Mouse (Mus musculus) heart, embryonic 14.5 days (tissue): ENCODE results near the gene Oas1e. TPM values are rescaled to one million over a fixed set of nuclear protein-coding genes. Genes with fewer than 3 reads are reported as not detected.
A peak's percentile ranks its signal among the peaks of the same experiment; 100 is the strongest.
"Not testable (repeated sequence)": the region's sequence is repeated elsewhere in the genome, so short reads cannot be mapped to it uniquely, and the experiment has no call there.

Source experiments
- ATAC-seq: fragments of 200-750 bp; cut with Nextera tagmentation; 2 replicates; pipeline ENCODE4 v1.8.0; 2017; ENCODE audit warnings: low read depth, moderate TSS enrichment; ENCODE audit not compliant: insufficient number of reproducible peaks, insufficient read depth, low FRiP score
- H3K27ac ChIP-seq, 2 experiments: fragments of 200-500 bp in 1 of 2; fragments of 300-500 bp in 1 of 2; sonication (generic) in 1 of 2; replicated peaks in 1 of 2; 2 replicates each; pipeline ENCODE4 v1.5.1; 2012 to 2014; ENCODE audit warnings: low read depth in 2 of 2, low read length in 2 of 2, control low read depth in 1 of 2, mild to moderate bottlenecking in 1 of 2, mixed read lengths in 1 of 2; ENCODE audit not compliant: control insufficient read depth in 1 of 2, insufficient read depth in 1 of 2
- H3K27me3 ChIP-seq: fragments of 300-500 bp; sonication (generic); 2 replicates; pipeline ENCODE4 v1.6.1; 2014; ENCODE audit warnings: mild to moderate bottlenecking, low read length, control low read depth; ENCODE audit not compliant: control insufficient read depth, insufficient read depth
- H3K36me3 ChIP-seq: fragments of 300-500 bp; sonication (generic); 2 replicates; pipeline ENCODE4 v1.6.1; 2014; ENCODE audit warnings: mild to moderate bottlenecking, control low read depth, low read length, mixed read lengths; ENCODE audit not compliant: control insufficient read depth, insufficient read depth
- H3K4me1 ChIP-seq, 2 experiments: fragments of 200-500 bp in 1 of 2; fragments of 300-500 bp in 1 of 2; sonication (generic) in 1 of 2; 2 replicates each; pipeline ENCODE4 v1.6.1; 2012 to 2014; ENCODE audit warnings: low read length in 2 of 2, control low read depth in 1 of 2, mixed read lengths in 1 of 2; ENCODE audit not compliant: control insufficient read depth in 2 of 2, insufficient read depth in 2 of 2
- H3K4me2 ChIP-seq: fragments of 300-500 bp; sonication (generic); 2 replicates; pipeline ENCODE4 v1.6.1; 2014; ENCODE audit warnings: mild to moderate bottlenecking, low read length
- H3K4me3 ChIP-seq, 2 experiments: fragments of 200-500 bp in 1 of 2; fragments of 300-500 bp in 1 of 2; sonication (generic) in 1 of 2; 2 replicates each; pipeline ENCODE4 v1.5.1; 2012 to 2014; ENCODE audit warnings: low read length in 2 of 2, mild to moderate bottlenecking in 2 of 2, control low read depth in 1 of 2, low read depth in 1 of 2, moderate library complexity in 1 of 2; ENCODE audit not compliant: control insufficient read depth in 1 of 2, insufficient read depth in 1 of 2
- H3K9ac ChIP-seq: fragments of 300-500 bp; sonication (generic); 2 replicates; pipeline ENCODE4 v1.6.1; 2014; ENCODE audit warnings: mild to moderate bottlenecking, low read length
- H3K9me3 ChIP-seq: fragments of 300-500 bp; sonication (generic); 2 replicates; pipeline ENCODE4 v1.6.1; 2016; ENCODE audit warnings: low read length, control low read depth; ENCODE audit not compliant: control insufficient read depth
- WGBS: fragments of 180-500 bp; shearing (Covaris S2); extraction: QIAGEN DNeasy Blood & Tissue Kit; methylation state at CpG from one replicate; pipeline ENCODE4 v1.1.7; 2014; 5-methylcytosine and 5-hydroxymethylcytosine counted together
- polyA plus RNA-seq: library from polyadenylated mRNA; unstranded; fragments of >200 nt; fragmentation: Nextera tagmentation; extraction: Ambion mirVana; gene quantifications from 2 replicates; pipeline ENCODE4 v1.2.1, GENCODE M21; 2014

Oas1e gene
- polyA plus RNA-seq, 1 experiment from 2014 or later = not detected

- ATAC-seq = no peak
Measured at GRCm38 (mm10) chr5:120813023-120813422, 17.7 kb upstream of the Oas1e start.

GRCm38 (mm10) chr5:120811951-120812819, 16.9 kb upstream of the Oas1e start, which contains the start of gene Oas1c:
Gene Oas1c (minus strand): TSS chr5:120812514.
- H3K27me3 ChIP-seq = no peaks in the 10 kb centered on the region
- peak within 1 kb of the TSS; percentile 41 to 44 for H3K4me3 ChIP-seq
- H3K36me3 ChIP-seq = no peaks in the 10 kb centered on the region
- peak within 1 kb of the TSS; percentile 66 for H3K9ac ChIP-seq
- peaks cover 4 to 7% of the 10 kb centered on the region in 2 experiments; a peak in 2 of 4 replicates for H3K4me1 ChIP-seq
- whole genome bisulfite sequencing = 6% methylated on average over 18 of the region's 18 CpGs
- H3K27ac ChIP-seq = 0 out of 4 replicates have a peak within 1 kb of the TSS, but pooled peaks of 1 of the 2 experiments have one; percentile 26
- no peaks in the 10 kb centered on the region for H3K9me3 ChIP-seq
- ATAC-seq = 0 out of 2 replicates have a peak, but pooled peaks have one; percentile 52
- H3K4me2 ChIP-seq = peak within 1 kb of the TSS; percentile 67

More at GRCm38 (mm10) chr5:120813023-120813422, 17.7 kb upstream of the Oas1e start:
- peak overlapping the region; percentile 41 to 44 for H3K4me3 ChIP-seq
- peak overlapping the region; percentile 66 for H3K9ac ChIP-seq
- WGBS = 71% methylated on average over 6 of the region's 6 CpGs
- peak overlapping the region; percentile 67 for H3K4me2 ChIP-seq
- H3K9me3 ChIP-seq = no peaks in the 10 kb centered on the region
- H3K27me3 ChIP-seq = no peaks in the 10 kb centered on the region
- peaks cover 4 to 7% of the 10 kb centered on the region in 2 experiments; a peak in 2 of 4 replicates for H3K4me1 ChIP-seq
- no peak overlapping the region for H3K27ac ChIP-seq
- no peaks in the 10 kb centered on the region for H3K36me3 ChIP-seq

GRCm38 (mm10) chr5:120809171-120809570, 13.8 kb upstream of the Oas1e start:
- Histone ChIP-seq H3K9me3 (no peaks in the 10 kb centered on the region), H3K4me3 (no peak overlapping the region), H3K36me3 (no peaks in the 10 kb centered on the region), H3K27me3 (no peaks in the 10 kb centered on the region), H3K27ac (no peak overlapping the region), H3K4me1 (peaks cover 4 to 7% of the 10 kb centered on the region in 2 experiments; a peak in 2 of 4 replicates), H3K9ac (no peak overlapping the region), H3K4me2 (no peak overlapping the region)
- 41% methylated on average over 6 of the region's 6 CpGs for WGBS
- no peak for ATAC-seq

- ATAC-seq = no peak
- H3K27me3 ChIP-seq = peaks cover 10% of the 10 kb centered on the region; the same call in 1 of the 2 replicates
- H3K36me3 ChIP-seq = no peaks in the 10 kb centered on the region
- WGBS = 82% methylated on average over 1 of the region's 1 CpGs
- H3K9me3 ChIP-seq = no peaks in the 10 kb centered on the region
- H3K4me1 ChIP-seq = no peaks in the 10 kb centered on the region
- H3K9ac ChIP-seq = no peak overlapping the region
- no peak overlapping the region for H3K4me2 ChIP-seq
- H3K27ac ChIP-seq = no peak overlapping the region
- no peak overlapping the region for H3K4me3 ChIP-seq
Measured at GRCm38 (mm10) chr5:120806458-120806857, 11.1 kb upstream of the Oas1e start.

- WGBS = 57% methylated on average over 2 of the region's 2 CpGs
- no peak for ATAC-seq
Measured at GRCm38 (mm10) chr5:120803596-120803995, 8.3 kb upstream of the Oas1e start.

GRCm38 (mm10) chr5:120798943-120799342, 3.6 kb upstream of the Oas1e start:
- ATAC-seq, H3K36me3 ChIP-seq, H3K4me1 ChIP-seq, H3K9ac ChIP-seq, H3K9me3 ChIP-seq, H3K27ac ChIP-seq, H3K4me3 ChIP-seq, H3K4me2 ChIP-seq: not testable (repeated sequence)
- H3K27me3 ChIP-seq = peaks cover 22% of the 10 kb centered on the region
- WGBS = 65% methylated on average over 2 of the region's 2 CpGs

More at GRCm38 (mm10) chr5:120803596-120803995, 8.3 kb upstream of the Oas1e start:
- Histone ChIP-seq H3K36me3 (no peaks in the 10 kb centered on the region), H3K27me3 (peaks cover 22% of the 10 kb centered on the region), H3K4me1 (no peaks in the 10 kb centered on the region), H3K9me3 (no peaks in the 10 kb centered on the region), H3K27ac (no peak overlapping the region), H3K9ac (no peak overlapping the region), H3K4me3 (no peak overlapping the region), H3K4me2 (no peak overlapping the region)

GRCm38 (mm10) chr5:120798147-120798546, 2.8 kb upstream of the Oas1e start:
- not testable (repeated sequence) for H3K4me1 ChIP-seq, H3K27ac ChIP-seq, H3K9ac ChIP-seq, ATAC-seq, H3K4me2 ChIP-seq, H3K4me3 ChIP-seq, H3K36me3 ChIP-seq, H3K9me3 ChIP-seq
- peaks cover 18% of the 10 kb centered on the region for H3K27me3 ChIP-seq
- 36% methylated on average over 5 of the region's 5 CpGs for WGBS
